Mouse (Mus musculus) mature B cell (primary cell): ENCODE results near the gene Gipc2.
"Not testable (repeated sequence)": the region's sequence is repeated elsewhere in the genome, so short reads cannot be mapped to it uniquely, and the experiment has no call there.

ENCODE experiments used
- in situ Hi-C: fragments of 300-500 bp; cut with MboI; formaldehyde crosslinking; loops from 2 replicates; pipeline ENCODE4 v1.14.3; 2019

Gene Gipc2

DNA sequence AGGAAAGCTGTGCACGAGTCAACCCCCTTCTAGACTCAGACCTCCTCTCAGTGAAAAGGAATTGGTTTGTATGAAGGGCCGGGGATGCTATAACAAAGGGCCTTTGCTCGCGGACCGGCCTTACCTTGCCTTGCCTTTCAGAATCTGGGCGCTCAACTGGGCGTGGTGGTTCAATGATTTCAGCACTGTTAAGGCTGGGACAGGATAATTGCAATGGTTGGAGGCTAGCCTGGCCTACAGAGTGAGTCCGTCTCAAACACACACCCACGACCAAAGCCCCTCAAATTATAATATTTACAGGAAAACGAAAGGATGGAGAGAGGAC, at the start of gene Gipc2:
Gipc2 (minus strand) TSS at position 132 of the 325 bp plus-strand sequence.
- in situ Hi-C loops = no loop called here

GRCm38 (mm10) chr3:152213416-152213815, 47.4 kb upstream of the Gipc2 start:
- in situ Hi-C loops = no loop called here

DNA sequence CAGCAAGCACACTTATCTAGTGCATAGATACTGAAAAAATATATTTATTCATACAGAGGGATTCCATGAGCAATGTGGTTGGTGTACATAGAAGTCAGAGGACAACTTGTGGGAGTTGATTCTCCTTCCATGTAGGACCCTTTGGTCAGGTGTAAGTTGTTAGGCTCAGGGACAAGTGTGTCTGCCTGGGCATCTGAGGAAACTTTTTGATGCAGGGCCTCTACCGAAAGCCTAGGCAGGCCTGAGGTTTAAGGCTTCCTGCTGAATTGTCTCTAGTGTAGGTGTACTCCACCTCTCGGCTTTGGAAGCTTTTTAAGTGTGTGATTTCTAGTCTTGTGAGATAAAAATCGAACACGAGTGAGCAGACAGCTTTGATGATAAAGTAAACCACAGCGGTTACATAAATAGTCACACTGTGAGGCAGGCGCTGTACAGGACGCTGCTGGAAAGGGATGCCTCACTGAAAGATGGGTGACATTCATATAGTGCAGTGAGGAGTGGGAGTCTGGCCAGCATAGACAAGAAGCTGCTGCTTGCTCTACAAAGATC, 45.8 kb upstream of the Gipc2 start:
- in situ Hi-C loops = no loop called here

DNA sequence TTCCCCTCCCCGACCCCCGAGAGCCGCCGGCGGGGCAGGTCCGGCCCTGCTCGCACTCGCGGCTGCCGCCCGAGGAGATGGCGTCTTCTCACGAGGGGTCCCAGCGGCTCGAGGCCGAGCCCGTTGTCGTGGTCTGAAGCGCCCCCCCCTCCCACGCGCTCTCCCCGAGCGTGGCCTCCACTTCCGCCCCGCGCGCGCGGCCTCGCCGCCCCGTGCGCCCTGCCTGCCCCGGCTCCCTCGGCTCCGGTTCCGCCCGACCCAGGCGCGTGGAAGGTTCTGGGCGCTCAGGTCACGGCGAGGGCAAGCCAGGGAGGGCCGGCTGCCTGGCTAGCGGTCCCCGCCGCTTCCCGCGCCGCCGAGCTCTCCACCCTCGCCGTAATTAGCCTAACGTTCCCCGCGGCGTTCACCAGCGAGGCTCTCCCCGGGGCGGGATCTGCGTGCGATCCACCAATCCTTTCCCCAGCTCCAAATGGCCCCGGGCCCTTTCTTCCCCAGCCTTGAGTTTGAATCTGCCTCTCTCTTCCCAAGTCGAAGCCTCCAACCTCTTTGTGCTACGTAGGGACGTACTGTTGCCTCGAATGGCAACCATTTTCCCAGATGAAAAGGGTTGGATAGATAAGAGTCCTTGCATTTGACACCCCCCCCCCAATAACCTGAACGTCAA, 44.8 kb upstream of the Gipc2 start:
- in situ Hi-C loops = no loop called here

DNA sequence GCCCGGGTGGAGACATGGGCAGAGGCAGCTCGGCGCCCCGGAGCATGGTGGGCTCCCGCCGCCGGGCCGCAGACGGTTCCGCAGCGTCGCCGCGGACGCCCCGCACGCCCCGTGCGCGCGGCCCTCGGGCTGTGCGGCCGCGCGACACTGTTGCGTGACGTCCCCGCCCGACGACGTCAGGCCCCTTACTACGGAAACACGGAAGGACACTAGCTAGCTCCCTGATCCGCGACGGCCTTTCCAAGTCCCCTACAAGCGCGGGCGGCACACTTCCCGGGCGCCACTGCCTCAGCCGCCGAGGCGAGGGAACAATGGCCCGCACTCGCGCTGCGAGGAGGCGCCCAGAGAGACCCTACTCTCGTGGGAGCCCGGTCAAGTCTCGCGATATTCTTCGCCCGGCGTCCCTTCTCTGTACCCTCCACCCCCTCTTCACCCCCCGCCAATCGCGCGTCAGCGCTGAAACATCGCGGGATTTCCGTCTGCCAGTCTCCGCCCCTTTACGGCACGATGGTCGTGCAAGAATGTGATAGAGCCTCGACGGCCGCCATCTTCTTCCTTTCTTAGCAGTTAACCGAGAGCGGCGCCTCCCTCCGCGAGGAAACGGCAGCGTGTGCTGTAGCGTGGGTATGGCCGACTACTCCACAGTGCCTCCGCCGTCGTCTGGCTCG, 44.1 kb upstream of the Gipc2 start, which contains the start of the genes Dnajb4 and Fubp1:
Dnajb4 (minus strand) TSS at position 336 of the 668 bp plus-strand sequence.
Fubp1 (plus strand) TSS at position 456 of the 668 bp plus-strand sequence.
- in situ Hi-C loops = no loop called here

DNA sequence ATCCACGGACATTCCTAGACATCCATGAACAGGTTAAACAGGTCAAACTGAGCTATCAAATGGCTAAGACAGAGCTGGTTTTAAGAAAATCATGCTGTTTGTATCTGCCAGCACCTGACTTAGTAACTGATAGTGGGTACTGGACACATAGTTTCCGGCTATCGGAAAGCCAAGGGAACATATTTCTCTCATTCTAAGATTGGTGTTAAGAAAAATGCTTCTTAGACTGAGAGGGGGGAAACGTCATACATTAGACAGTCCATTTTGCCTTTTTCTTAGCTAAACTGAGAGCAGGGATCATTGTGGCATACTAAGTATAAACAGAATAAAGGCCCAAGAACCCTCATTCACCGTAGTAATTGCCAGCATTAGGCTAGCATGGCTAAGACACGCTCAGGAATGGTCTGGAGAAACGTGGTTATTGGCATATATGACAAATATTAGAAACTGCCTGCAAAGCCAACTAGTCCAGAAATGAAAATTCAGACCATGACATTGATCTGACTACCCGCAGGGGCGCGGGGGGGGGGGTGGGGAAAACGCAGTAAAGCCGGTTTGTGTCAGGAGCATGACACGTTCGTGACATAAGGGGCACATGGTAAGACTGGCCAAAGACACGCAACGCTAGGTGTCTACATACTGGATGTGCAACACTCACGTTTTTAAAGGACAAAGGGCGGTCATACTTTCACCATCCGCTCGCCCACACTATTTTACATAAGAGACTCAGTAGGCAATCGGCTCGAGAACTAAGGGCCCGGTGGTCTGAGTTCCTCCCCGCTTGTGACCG, 43.3 kb upstream of the Gipc2 start:
- in situ Hi-C loops = no loop called here

DNA sequence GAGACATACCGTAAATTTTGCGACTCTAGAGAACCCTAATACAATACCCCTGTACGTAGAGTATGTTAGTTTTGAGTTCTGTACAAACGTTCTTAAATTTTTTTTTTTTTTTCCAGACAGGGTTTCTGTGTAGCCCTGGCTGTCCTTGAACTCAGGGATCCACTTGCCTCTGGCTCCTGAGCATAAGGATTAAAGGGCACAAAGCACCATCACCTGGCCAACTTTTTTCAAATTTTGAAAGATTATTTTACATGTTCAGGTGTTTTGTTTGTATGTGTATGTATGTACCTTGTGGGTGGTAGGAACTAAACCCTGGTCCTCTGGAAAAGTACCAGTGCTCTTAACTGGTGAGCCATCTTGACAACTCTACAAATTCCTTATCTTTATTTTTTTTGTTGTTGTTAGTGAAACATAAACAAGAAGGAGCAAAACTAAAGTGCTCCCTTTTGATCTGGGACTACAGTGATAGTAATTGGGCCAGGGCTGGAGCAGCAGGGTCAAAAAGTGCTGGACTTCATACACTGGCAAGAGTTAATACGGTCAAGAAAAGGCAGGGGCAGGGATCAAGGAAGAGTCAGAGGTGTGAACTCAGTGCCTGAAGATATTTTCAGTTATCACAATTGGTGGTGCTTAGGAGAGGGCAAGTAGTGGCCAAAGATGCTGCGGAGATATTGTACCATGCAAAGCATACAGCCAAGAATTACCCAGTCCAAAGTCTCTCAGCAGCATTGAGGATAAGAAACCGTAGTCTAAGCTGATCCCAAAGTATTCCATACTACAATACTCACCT, 42.3 kb upstream of the Gipc2 start:
- in situ Hi-C loops = no loop called here

- in situ Hi-C loops = no loop called here
These were observed 41.1 kb upstream of the Gipc2 start for GRCm38 (mm10) chr3:152207156-152207555.

DNA sequence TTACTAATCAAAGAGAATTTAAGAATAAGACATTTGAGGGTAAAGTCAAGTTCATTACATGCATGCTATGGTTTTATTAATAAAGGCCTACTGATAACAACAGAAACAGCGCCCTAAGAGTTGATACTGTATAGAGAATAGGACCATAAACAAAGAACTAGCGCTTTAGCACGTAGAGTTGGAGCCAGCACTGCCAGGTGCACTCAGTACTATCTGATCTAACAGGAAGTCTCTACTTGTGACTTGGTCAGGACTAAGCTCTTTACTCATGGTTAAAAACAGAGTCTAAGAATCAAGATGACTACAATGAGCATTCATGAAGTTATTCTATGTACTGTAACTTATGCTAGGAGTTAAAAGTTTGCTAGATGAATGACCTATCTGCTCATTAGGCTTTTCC, 38.5 kb upstream of the Gipc2 start:
- in situ Hi-C loops = no loop called here

- in situ Hi-C loops = no loop called here
These were observed 38.0 kb upstream of the Gipc2 start for GRCm38 (mm10) chr3:152203996-152204395.

DNA sequence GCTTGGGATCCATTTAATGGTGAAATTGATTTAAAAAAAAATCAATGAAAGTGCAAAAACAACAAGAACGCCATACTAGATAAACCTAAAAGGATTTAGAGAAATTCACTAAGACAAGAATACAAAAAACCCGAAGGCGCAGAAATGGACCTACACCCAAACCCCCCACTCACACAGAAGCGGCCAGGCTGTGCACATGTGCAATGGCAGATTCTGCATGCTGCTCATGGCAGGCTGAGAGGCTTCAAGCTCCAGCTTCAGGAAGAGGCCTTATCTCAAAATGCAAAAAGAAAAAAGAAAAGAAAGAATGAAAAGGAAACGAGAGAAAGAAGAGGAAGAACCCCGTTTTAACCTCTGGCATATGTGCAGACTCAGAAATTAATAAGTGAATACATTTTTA, 37.4 kb upstream of the Gipc2 start:
- in situ Hi-C loops = no loop called here

- in situ Hi-C loops = no loop called here
These were observed 36.9 kb upstream of the Gipc2 start for GRCm38 (mm10) chr3:152202942-152203341.

DNA sequence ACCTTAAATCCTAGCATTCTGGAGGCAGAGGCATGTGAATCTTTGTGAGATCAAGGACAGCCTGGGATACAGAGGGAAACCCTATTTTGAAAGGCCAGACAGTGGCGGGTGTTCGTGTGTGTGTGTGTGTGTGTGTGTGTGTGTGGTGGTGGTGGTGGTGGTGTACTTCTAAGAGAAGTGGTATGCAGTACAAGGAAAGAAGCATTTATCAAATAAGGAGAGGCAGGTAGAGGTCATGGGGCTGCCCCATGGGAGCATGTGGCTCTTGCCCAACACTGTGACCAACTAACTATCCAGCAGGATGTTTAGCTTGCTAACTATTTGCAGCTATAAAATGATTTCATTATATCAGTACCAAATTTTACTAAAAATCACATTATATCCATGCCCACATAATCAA, 35.6 kb upstream of the Gipc2 start:
- in situ Hi-C loops = no loop called here

DNA sequence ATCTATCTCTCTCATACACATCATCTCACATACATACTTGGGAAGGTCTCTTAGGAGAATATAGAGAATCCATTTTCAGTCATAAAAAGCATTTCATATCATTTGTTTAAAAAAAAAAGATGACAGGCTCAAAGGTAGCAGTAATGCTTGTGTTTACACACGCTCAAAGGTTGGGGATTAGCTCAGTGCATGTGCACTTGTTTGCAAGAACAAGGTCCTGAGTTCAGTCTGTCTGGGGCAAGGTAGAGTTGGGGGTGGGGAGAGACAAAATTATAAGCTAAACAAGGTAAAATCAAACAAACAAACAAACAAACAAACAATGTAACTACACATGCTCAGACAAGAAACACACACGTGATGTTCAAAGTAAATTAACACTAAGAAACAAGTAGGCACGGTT, 35.2 kb upstream of the Gipc2 start:
- in situ Hi-C loops = no loop called here

GRCm38 (mm10) chr3:152199125-152199524, 33.1 kb upstream of the Gipc2 start:
- in situ Hi-C loops = no loop called here

DNA sequence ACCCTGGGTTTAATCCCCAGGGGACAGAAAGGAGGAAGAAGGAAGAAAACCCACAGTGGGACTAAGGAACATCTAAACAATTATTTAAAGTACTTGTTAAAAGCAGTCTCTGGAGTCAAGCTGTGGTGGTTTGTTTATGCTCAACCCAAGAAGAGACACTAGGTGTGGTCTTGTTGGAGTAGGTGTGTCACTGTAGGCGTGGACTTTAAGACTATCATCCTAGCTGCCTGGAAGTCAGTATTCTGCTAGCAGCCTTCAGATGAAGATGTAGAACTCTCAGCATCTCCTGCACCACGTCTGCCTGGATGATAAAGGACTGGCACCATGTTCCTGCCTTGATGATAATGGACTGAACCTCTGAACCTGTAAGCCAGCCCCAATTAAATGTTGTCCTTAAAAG, 31.2 kb upstream of the Gipc2 start:
- in situ Hi-C loops = not testable (repeated sequence)

DNA sequence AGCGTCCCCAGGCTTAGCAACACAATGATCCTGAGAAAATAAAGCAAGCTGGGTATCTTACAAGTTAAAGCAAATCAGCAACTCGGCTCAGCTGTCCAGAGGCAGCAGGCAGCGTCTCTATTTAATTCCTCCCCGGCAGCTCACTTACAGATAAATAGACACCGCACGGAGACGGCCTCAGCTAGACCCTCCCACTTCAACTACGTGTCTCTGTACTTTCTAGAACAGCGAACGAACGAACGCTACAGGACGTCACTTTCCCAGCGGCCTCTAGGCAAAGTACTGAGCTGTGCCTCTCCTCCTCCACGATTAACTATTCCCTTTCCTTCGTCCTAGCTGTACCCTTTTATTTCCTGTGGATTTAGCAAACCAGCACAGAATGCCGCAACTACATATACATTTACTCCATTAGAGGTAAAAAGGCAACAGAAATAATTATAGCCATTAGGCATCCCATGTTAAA, 27.6 kb upstream of the Gipc2 start:
- in situ Hi-C loops = no loop called here

DNA sequence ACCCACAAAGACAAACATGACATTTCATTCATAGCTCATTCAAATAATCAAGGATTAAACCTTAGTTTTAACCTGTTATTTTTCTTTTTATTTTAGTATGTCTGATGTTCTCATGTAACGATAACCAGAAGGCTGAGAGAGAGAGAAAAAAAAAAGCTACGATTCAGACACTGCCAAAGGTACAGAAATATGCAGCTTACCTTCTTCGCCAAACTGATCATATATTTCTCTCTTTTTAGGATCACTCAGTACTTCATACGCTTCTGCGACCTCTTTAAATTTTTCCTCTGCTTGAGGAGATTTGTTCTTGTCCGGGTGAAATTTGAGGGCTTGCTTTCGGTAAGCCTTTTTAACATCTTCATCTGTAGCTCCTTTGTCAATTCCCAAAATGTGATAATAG, 27.1 kb upstream of the Gipc2 start:
- in situ Hi-C loops = no loop called here

DNA sequence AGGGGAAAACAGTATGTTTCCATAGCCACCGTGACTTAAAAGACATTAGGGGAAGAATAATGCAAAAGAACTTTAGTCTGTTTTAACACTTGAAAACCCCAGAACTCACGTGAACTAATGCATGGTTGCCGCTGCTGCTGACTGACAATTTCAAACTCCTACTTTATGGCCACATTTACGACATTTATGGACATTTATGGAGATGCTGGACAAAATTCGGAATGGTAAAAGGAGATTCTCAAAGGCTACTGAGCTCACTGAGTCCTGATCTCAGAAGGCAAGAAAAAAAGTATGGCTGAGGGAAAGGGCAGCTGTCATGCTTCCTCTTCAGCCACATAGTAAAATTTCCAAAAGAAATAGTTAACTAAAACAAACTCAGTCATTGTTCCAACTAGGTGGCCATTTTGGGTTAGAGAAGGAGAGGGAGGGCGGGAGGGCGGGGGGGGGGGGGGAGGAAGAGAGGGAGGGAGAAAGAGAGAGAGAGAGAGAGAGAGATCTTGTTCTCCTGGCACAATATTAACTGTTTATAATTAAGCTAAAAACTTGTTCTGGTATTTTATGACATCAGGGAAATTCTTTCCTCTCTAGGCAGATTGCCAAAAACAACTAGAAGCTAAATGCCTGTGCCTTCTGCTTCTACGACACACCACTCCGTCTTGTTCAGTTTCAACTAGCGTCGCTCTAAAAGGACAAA, 26.4 kb upstream of the Gipc2 start:
- in situ Hi-C loops = no loop called here

- in situ Hi-C loops = no loop called here
These were observed 25.8 kb upstream of the Gipc2 start for GRCm38 (mm10) chr3:152191791-152192237.
